Mouse (Mus musculus): ENCODE measurements around the gene Chrm3. TPM values are rescaled to one million over a fixed set of nuclear protein-coding genes. Genes with fewer than 3 reads are reported as not detected.

Gene Chrm3
- polyA plus RNA-seq, 1 experiment, result not detected

DNA sequence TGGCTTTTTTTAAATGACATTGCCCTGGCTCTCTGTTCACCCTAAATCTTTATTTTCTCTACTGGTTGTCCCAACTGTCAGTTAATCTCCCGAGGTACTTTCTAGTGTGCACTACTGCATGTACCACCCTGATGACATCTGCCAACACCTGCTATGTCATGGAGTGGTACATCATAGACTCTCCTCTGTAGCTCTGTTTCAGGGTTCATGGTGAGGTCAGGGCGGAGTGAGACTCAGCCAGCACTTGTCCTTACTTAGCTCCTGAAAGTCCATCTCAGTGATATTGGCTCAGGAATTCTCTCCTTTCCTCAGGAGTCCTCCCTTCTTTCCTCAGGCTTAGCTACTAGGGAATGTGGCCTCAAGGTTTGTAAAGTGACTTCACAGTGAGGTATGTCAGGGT is 451.9 kb downstream of the Chrm3 start:
- Histone ChIP-seq H3K79me2 (ENCODE audit: control insufficient read depth, insufficient read depth) (no peaks in the 10 kb centered on the region), H3K27me3 (ENCODE audit: control insufficient read depth, insufficient read depth, insufficient read length) (no peaks in the 10 kb centered on the region), H3K4me3 (ENCODE audit: insufficient read depth, poor library complexity, severe bottlenecking) (no peak overlapping the region), H3K79me3 (ENCODE audit: low read depth) (no peaks in the 10 kb centered on the region), H3ac (ENCODE audit: control insufficient read depth, insufficient read length, low read depth) (no peak overlapping the region), H3K36me3 (ENCODE audit: control insufficient read depth, insufficient read depth) (no peaks in the 10 kb centered on the region)
- TF ChIP-seq CTCF (IDR thresholded peaks at IDR 0.05; ENCODE audit: control insufficient read depth, insufficient read depth, insufficient read length) (no peak), MYOD1 (IDR thresholded peaks at IDR 0.05; ENCODE audit: control insufficient read depth, insufficient read length, low read depth) (no peak), MAX (IDR thresholded peaks at IDR 0.05) (no peak), FOSL1 (IDR thresholded peaks at IDR 0.05; ENCODE audit: insufficient read depth, low read length, poor library complexity, severe bottlenecking) (no peak), CEBPB (IDR thresholded peaks at IDR 0.05; ENCODE audit: low read depth) (no peak), MYOG (IDR thresholded peaks at IDR 0.05; ENCODE audit: control insufficient read depth, extremely low read depth, insufficient read length) (no peak), USF1 (IDR thresholded peaks at IDR 0.05; ENCODE audit: low read depth) (no peak)

DNA sequence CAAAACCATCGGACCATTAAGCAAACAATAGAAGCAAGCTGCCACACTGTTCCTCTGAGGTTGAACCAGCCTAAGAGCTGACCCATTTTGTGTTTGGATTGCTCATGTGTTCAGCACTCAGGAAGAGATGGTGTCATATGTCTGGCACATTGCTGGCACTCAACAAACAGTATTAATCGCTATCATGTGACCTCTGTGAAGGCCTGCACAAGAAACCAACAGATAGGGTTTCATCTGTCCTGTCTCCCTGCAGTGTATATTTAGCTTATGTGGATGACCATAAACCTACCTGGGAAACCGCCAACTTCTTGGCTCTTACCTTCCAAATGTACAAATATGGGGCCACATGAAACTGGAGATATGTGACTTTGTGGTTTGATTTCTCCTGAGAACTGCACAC is 453.4 kb downstream of the Chrm3 start:
- TF ChIP-seq USF1 (IDR thresholded peaks at IDR 0.05; ENCODE audit: low read depth) (peak; percentile 47), MAX (IDR thresholded peaks at IDR 0.05) (no peak)
- no peaks in the 10 kb centered on the region for H3K36me3 ChIP-seq (ENCODE audit: control insufficient read depth, insufficient read depth)
- no peaks in the 10 kb centered on the region for H3K79me2 ChIP-seq (ENCODE audit: control insufficient read depth, insufficient read depth)

DNA sequence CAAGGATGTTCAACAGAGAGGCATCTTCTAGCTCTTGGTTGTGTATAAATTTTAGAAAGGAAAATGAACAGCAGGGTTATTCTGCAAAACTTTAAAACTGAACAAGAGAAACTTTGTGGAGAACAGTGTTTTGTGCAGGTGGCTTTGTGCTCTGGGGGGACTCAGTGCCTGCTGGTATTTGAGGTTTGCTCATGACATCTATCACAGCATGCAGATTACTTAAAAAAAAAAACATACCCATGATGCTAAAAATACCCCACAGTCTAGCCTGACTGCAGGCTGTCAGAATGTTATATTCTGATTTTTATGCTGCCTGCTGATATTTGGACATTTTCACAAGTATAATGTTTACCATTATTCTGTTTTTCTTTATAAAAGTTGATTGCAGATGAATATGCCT is 456.2 kb downstream of the Chrm3 start:
- H3K4me3 ChIP-seq (ENCODE audit: insufficient read depth, poor library complexity, severe bottlenecking), result no peak overlapping the region
- H3K27me3 ChIP-seq (ENCODE audit: control insufficient read depth, insufficient read depth, insufficient read length), result no peaks in the 10 kb centered on the region
- H3K79me2 ChIP-seq (ENCODE audit: control insufficient read depth, insufficient read depth), result no peaks in the 10 kb centered on the region
- H3K79me3 ChIP-seq (ENCODE audit: low read depth), result no peaks in the 10 kb centered on the region
- H3K36me3 ChIP-seq (ENCODE audit: control insufficient read depth, insufficient read depth), result no peaks in the 10 kb centered on the region
- TF ChIP-seq MAX (IDR thresholded peaks at IDR 0.05) (no peak), MYOD1 (IDR thresholded peaks at IDR 0.05; ENCODE audit: control insufficient read depth, insufficient read length, low read depth) (no peak), USF1 (IDR thresholded peaks at IDR 0.05; ENCODE audit: low read depth) (no peak), CTCF (IDR thresholded peaks at IDR 0.05; ENCODE audit: control insufficient read depth, insufficient read depth, insufficient read length) (no peak), FOSL1 (IDR thresholded peaks at IDR 0.05; ENCODE audit: insufficient read depth, low read length, poor library complexity, severe bottlenecking) (no peak), CEBPB (IDR thresholded peaks at IDR 0.05; ENCODE audit: low read depth) (no peak), MYOG (IDR thresholded peaks at IDR 0.05; ENCODE audit: control insufficient read depth, extremely low read depth, insufficient read length) (no peak)
- H3ac ChIP-seq (ENCODE audit: control insufficient read depth, insufficient read length, low read depth), result no peak overlapping the region

More for the DNA sequence above, 453.4 kb downstream of the Chrm3 start:
- no peak overlapping the region for H3ac ChIP-seq (ENCODE audit: control insufficient read depth, insufficient read length, low read depth)
- no peaks in the 10 kb centered on the region for H3K27me3 ChIP-seq (ENCODE audit: control insufficient read depth, insufficient read depth, insufficient read length)
- no peak overlapping the region for H3K4me3 ChIP-seq (ENCODE audit: insufficient read depth, poor library complexity, severe bottlenecking)
- H3K79me3 ChIP-seq (ENCODE audit: low read depth), result no peaks in the 10 kb centered on the region

DNA sequence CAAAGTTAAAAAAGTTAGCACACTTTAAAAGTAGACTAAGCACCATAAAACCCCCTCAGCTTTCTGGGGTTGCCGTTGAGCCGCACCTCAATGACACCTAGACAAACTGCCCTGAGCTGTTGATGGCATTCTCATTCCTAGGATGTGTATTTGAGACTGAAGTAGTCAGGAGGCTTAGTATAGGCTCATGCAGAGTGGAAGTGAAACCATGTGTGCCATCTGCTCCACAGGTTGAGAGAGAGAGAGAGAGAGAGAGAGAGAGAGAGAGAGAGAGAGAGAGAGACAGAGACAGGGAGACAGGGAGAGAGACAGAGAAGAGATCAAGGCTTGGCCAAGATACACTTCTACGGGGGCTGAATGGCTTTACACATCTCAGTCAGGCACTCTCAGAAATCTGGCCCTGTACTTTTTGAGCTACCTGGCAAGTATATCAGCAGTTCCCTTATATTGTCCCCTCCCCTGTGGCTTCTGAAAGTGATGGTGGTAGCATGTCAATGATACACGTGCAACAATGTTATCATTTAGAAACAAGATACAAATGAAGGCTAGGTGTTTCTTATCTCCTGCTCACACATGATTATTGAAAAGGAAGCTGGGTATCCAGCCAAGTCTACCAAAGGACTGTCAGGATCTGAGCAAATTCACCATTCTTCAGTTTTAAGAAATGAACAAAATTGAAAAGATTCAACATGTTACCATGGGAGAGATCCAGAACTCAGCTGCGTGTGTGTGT is 459.8 kb downstream of the Chrm3 start:
- no peak for TF ChIP-seq MAX (IDR thresholded peaks at IDR 0.05)
- TF ChIP-seq CEBPB (IDR thresholded peaks at IDR 0.05; ENCODE audit: low read depth), result no peak
- no peak for TF ChIP-seq USF1 (IDR thresholded peaks at IDR 0.05; ENCODE audit: low read depth)
- no peak for TF ChIP-seq MYOD1 (IDR thresholded peaks at IDR 0.05; ENCODE audit: control insufficient read depth, insufficient read length, low read depth)
- no peak for TF ChIP-seq CTCF (IDR thresholded peaks at IDR 0.05; ENCODE audit: control insufficient read depth, insufficient read depth, insufficient read length)
- no peak for TF ChIP-seq FOSL1 (IDR thresholded peaks at IDR 0.05; ENCODE audit: insufficient read depth, low read length, poor library complexity, severe bottlenecking)
- TF ChIP-seq MYOG (IDR thresholded peaks at IDR 0.05; ENCODE audit: control insufficient read depth, extremely low read depth, insufficient read length), result no peak
- no peak overlapping the region for H3K4me3 ChIP-seq (ENCODE audit: insufficient read depth, poor library complexity, severe bottlenecking)
- no peak overlapping the region for H3ac ChIP-seq (ENCODE audit: control insufficient read depth, insufficient read length, low read depth)
- no peaks in the 10 kb centered on the region for H3K79me2 ChIP-seq (ENCODE audit: control insufficient read depth, insufficient read depth)
- no peaks in the 10 kb centered on the region for H3K27me3 ChIP-seq (ENCODE audit: control insufficient read depth, insufficient read depth, insufficient read length)
- H3K79me3 ChIP-seq (ENCODE audit: low read depth), result no peaks in the 10 kb centered on the region
- no peaks in the 10 kb centered on the region for H3K36me3 ChIP-seq (ENCODE audit: control insufficient read depth, insufficient read depth)

DNA sequence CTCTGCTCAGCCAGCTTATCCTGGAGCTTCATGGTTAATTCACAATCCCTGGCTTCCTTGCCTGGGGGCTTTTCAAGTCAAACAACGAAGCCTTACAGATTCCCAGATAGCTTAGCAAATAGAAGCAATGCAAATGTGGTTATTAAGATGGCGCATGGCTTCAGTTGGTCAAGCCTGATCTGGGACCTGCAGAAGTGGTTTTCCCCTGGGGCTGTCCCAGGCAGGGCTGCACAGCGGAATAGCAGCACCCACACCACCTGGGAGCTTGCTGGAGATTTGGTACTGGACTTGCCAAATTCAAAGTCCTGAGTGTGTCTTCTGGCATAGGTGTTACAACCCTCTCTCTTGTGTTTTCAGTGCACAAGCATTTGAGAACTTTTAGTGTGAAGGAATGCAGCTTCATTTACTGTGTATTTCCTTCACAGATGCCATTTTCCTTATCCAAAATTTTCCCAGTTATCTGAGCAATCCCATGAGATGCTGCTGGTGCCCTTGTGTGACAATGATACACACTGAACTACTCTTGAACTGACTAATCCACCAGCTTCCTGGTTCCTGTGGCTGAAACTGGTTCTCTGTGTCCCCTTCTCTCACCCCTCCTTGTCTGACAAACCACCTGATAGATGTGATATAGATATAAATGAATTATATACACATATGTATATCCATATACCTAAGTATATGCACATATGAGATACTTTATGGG is 461.8 kb downstream of the Chrm3 start:
- no peaks in the 10 kb centered on the region for H3K36me3 ChIP-seq (ENCODE audit: control insufficient read depth, insufficient read depth)
- H3K79me3 ChIP-seq (ENCODE audit: low read depth), result no peaks in the 10 kb centered on the region
- no peak overlapping the region for H3K4me3 ChIP-seq (ENCODE audit: insufficient read depth, poor library complexity, severe bottlenecking)
- no peaks in the 10 kb centered on the region for H3K79me2 ChIP-seq (ENCODE audit: control insufficient read depth, insufficient read depth)
- H3K27me3 ChIP-seq (ENCODE audit: control insufficient read depth, insufficient read depth, insufficient read length), result no peaks in the 10 kb centered on the region
- TF ChIP-seq MYOG (IDR thresholded peaks at IDR 0.05; ENCODE audit: control insufficient read depth, extremely low read depth, insufficient read length) (no peak), MAX (IDR thresholded peaks at IDR 0.05) (no peak), CEBPB (IDR thresholded peaks at IDR 0.05; ENCODE audit: low read depth) (no peak), CTCF (IDR thresholded peaks at IDR 0.05; ENCODE audit: control insufficient read depth, insufficient read depth, insufficient read length) (no peak), USF1 (IDR thresholded peaks at IDR 0.05; ENCODE audit: low read depth) (no peak), MYOD1 (IDR thresholded peaks at IDR 0.05; ENCODE audit: control insufficient read depth, insufficient read length, low read depth) (no peak), FOSL1 (IDR thresholded peaks at IDR 0.05; ENCODE audit: insufficient read depth, low read length, poor library complexity, severe bottlenecking) (no peak)
- H3ac ChIP-seq (ENCODE audit: control insufficient read depth, insufficient read length, low read depth), result no peak overlapping the region
